Mouse (Mus musculus) left cerebral cortex, postnatal 10 days (tissue): Measurements from ENCODE around the gene Cyp2d22. TPM values are rescaled to one million over a fixed set of nuclear protein-coding genes. Genes with fewer than 3 reads are reported as not detected.

Experiments
- DNase-seq, 2 experiments: peaks; one replicate each; pipeline ENCODE4 v3.0.0; 2021 to 2022; ENCODE audit warnings: low spot score in 2 of 2, mixed read lengths in 1 of 2; ENCODE audit errors: extremely low spot score in 1 of 2
- intact Hi-C: fragments of 180-260 bp; cut with DNase I; formaldehyde crosslinking; loops from one replicate; pipeline ENCODE4 v1.15.1; 2025
- total RNA-seq, 2 experiments: library from RNA; stranded (reverse); gene quantifications; 2 replicates each; pipeline ENCODE4 v1.2.3; 2021

The Cyp2d22 gene
- total RNA-seq, 2 experiments from 2014 or later: 10.7 to 11.5 TPM

GRCm38 (mm10) chr15:82350349-82350748, 29.7 kb downstream of the Cyp2d22 start:
- DNase-seq: no peak
- intact Hi-C loops: no loop called here

GRCm38 (mm10) chr15:82348999-82349341, 31.1 kb downstream of the Cyp2d22 start:
- no peak for DNase-seq
- intact Hi-C loops: no loop called here

- intact Hi-C loops: no loop called here
- DNase-seq: no peak
Measured at GRCm38 (mm10) chr15:82348258-82348998, 31.6 kb downstream of the Cyp2d22 start.

- intact Hi-C loops: no loop called here
- DNase-seq: no peak
Measured at GRCm38 (mm10) chr15:82347852-82348251, 32.2 kb downstream of the Cyp2d22 start.

GRCm38 (mm10) chr15:82347303-82347676, 32.8 kb downstream of the Cyp2d22 start:
- no peak for DNase-seq

GRCm38 (mm10) chr15:82346580-82347302, 33.3 kb downstream of the Cyp2d22 start:
- intact Hi-C loops: no loop called here

More at GRCm38 (mm10) chr15:82347303-82347676, 32.8 kb downstream of the Cyp2d22 start:
- intact Hi-C loops: no loop called here

GRCm38 (mm10) chr15:82345820-82346470, 34.1 kb downstream of the Cyp2d22 start:
- intact Hi-C loops: no loop called here

More at GRCm38 (mm10) chr15:82346580-82347302, 33.3 kb downstream of the Cyp2d22 start:
- DNase-seq: no peak

GRCm38 (mm10) chr15:82344971-82345370, 35.1 kb downstream of the Cyp2d22 start:
- intact Hi-C loops: no loop called here
- no peak for DNase-seq

More at GRCm38 (mm10) chr15:82345820-82346470, 34.1 kb downstream of the Cyp2d22 start:
- DNase-seq: peak; percentile 99

- DNase-seq: no peak
- intact Hi-C loops: no loop called here
Measured at GRCm38 (mm10) chr15:82343368-82344287, 36.4 kb downstream of the Cyp2d22 start.

- DNase-seq: no peak
- intact Hi-C loops: no loop called here
Measured at GRCm38 (mm10) chr15:82342543-82342935, 37.5 kb downstream of the Cyp2d22 start.

- intact Hi-C loops: no loop called here
- no peak for DNase-seq
Measured at GRCm38 (mm10) chr15:82341675-82342542, 38.2 kb downstream of the Cyp2d22 start.

- peak in 1 of 2 experiments; percentile 73 for DNase-seq
- intact Hi-C loops: no loop called here
Measured at GRCm38 (mm10) chr15:82341036-82341501, 39.0 kb downstream of the Cyp2d22 start.

- intact Hi-C loops: no loop called here
- DNase-seq: no peak
Measured at GRCm38 (mm10) chr15:82340414-82341035, 39.5 kb downstream of the Cyp2d22 start.

GRCm38 (mm10) chr15:82339634-82340254, 40.3 kb downstream of the Cyp2d22 start:
- intact Hi-C loops: no loop called here

GRCm38 (mm10) chr15:82339150-82339549, 40.9 kb downstream of the Cyp2d22 start:
- intact Hi-C loops: no loop called here
- DNase-seq: no peak

More at GRCm38 (mm10) chr15:82339634-82340254, 40.3 kb downstream of the Cyp2d22 start:
- no peak for DNase-seq

- intact Hi-C loops: no loop called here
- DNase-seq: peak; percentile 92 to 97
Measured at GRCm38 (mm10) chr15:82338593-82339112, 41.4 kb downstream of the Cyp2d22 start, which contains the start of the genes Naga, Pheta2 and Smdt1. Gene Naga (minus strand): TSS chr15:82338925. Gene Pheta2 (plus strand): TSS chr15:82338942. Gene Smdt1 (plus strand): TSS chr15:82338959.
